Mouse (Mus musculus): ENCODE data around the gene Mtfr2.

DNA sequence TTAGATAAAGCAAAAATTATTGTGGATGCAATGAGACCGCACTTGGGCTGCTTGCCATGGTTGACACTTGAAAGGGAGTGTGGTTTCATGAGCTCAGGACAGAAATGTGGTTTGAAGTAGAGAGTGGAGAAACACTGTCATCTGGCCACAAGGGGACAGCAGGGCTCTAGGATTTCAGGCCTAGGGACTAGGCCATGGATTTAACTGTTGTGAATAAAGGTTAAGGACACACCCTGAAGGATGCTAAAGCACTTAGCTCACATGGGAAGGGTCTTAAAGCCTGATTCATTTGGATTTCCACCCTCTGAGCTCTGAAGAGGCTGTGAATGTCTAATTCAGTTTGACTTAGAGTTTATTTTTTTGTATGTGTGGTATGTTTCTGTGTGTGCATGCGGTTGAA, 57.9 kb downstream of the Mtfr2 start:
- no peak for TF ChIP-seq CTCF (IDR thresholded peaks at IDR 0.05; ENCODE audit: borderline replicate concordance, control insufficient read depth, extremely low read depth, insufficient read depth, low read length, poor library complexity)
- no peak for TF ChIP-seq POLR2A (IDR thresholded peaks at IDR 0.05; ENCODE audit: control insufficient read depth, extremely low read depth, insufficient read depth, low read length, poor library complexity)
